Mouse (Mus musculus): ENCODE measurements at regions not wholly inside any gene's neighbourhood (a gene's known extent, or its start where the extent isn't known, plus 50 kb on each side); places are given as distances from the start of the nearest gene placed in this dataset.

- TF ChIP-seq CTCF (IDR thresholded peaks at IDR 0.05; ENCODE audit: extremely low read depth, insufficient read depth, insufficient read length, insufficient replicate concordance) (no peak), POLR2A (IDR thresholded peaks at IDR 0.05; ENCODE audit: low read depth, low read length) (no peak)
Measured at GRCm38 (mm10) chr3:60798461-60798860, 204.1 kb upstream of the P2ry1 start.
